Mouse (Mus musculus): ENCODE results near the gene 6030458C11Rik. TPM values are rescaled to one million over a fixed set of nuclear protein-coding genes. Genes with fewer than 3 reads are reported as not detected.

Gene 6030458C11Rik
- 42.6 and 44.6 TPM in 2 replicates for polyA plus RNA-seq (2016; fragmentation: Nextera tagmentation; extraction: Ambion mirVana)

DNA sequence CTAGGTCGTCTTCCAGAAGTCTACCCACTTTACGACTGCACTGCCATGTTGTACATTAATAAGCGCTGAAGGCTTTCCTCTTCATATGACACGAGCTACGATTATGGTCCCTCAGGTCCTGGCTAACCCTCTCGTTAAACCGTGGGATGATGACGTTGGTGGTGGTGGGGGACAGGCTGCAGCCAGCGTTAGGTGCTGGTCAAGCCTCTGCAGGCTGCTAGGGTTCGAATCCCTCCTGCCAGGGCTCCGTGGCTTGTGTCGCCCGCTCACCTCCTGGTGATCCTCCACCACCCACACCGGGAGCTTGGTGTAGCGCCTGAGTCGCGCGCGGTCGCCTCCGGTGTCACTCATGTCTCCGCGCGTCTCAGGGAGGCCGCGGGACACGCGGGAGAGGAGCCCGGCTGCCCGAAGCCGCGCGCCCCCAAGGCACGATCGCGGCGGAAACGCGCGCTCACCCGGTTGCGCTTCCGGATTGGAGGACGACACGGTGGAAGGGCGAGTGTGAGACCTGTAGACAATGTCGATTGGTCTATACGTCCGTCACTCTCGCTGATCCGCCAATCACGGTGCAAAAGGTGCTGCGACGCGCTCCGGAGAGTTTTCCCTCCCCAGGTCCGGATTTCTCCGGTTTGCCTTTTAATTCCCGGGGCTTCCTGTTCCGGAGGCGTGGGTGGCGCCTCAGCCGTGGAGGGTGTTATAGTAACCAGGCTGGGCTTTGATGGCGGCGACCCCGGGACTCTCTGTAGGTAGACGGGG lies at the start of gene 6030458C11Rik, which contains the start of gene Drosha:
Gene 6030458C11Rik, minus strand, starts transcription at position 453 of the 756 bp plus-strand sequence.
Gene Drosha, plus strand, starts transcription at position 619 of the 756 bp plus-strand sequence.
- Histone ChIP-seq H3K27ac (replicated peaks) (peak within 1 kb of the TSS; percentile 96), H3K9me3 (replicated peaks) (no peaks in the 10 kb centered on the region), H3K27me3 (ENCODE audit: low read depth, poor library complexity, severe bottlenecking) (no peaks in the 10 kb centered on the region), H3K4me1 (peaks cover 29% of the 10 kb centered on the region), H3K4me3 (peak within 1 kb of the TSS; percentile 79), H3K36me3 (peaks cover 67% of the 10 kb centered on the region)
- peak; percentile 95 for DNase-seq (ENCODE audit: low spot score)
- under 1% methylated on average over 67 of the region's 67 CpGs for WGBS

DNA sequence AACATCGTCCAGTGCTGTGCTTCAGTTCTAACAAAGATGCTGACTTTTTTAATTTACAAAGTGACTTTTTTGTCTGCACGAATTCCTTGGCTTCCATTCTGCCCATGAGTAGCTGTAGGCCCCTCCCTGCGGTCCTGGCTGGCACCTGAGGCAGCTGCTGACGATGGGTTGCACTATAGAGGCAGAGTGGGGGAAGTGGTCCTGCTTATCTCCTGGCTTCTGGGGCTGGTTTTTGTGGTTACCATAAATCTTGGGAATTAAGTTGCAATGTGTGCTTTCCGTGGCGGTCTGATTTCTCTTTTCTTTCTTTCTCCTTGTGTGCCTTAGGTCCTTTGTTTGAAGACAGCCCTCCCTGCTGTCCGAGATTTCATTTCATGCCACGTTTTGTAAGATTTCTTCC lies 42.8 kb upstream of the 6030458C11Rik start:
- 93% methylated on average over 8 of the region's 8 CpGs for WGBS
- H3K27me3 ChIP-seq (ENCODE audit: low read depth, poor library complexity, severe bottlenecking): no peaks in the 10 kb centered on the region
- H3K4me1 ChIP-seq: no peaks in the 10 kb centered on the region
- no peaks in the 10 kb centered on the region for H3K9me3 ChIP-seq (replicated peaks)
- no peak for DNase-seq (ENCODE audit: low spot score)
- H3K36me3 ChIP-seq: peaks cover 92% of the 10 kb centered on the region
- no peak overlapping the region for H3K27ac ChIP-seq (replicated peaks)
- no peak overlapping the region for H3K4me3 ChIP-seq

DNA sequence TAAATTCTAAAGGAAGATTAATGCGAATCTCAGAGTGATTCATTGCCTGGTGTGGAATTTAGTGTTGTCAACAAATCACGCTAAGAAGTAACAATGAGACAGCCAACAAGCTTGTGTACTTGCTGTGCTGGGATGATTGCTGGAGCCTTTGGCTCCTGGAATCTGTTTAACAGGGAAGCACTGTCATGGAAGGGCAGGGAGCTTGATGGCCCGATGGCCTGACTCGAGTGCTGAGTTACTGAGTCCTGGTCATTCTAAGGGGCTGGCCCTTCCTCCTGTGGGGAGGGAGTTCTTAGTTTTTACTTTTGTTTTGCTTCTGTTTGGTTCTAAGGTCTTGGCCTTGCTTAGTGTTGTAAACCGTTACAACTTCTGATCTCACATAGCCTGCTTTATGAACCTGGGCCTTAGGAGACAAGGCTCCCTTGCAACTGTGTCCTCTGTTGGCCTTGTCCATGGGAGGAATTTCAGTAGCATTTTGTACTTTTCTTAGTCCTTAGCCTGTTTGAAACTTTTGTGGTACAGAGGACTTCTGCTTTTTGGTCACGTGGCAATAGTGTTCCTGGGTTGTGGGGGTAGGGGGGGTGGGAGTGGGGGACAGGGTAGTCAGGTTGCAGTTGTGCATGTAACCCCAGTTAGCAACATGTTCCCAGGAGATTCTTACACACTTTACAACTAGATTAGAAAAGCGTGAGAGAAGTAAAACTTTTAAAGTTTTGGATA lies 41.3 kb upstream of the 6030458C11Rik start:
- 89% methylated on average over 7 of the region's 7 CpGs for whole genome bisulfite sequencing
- Histone ChIP-seq H3K27ac (replicated peaks) (no peak overlapping the region), H3K27me3 (ENCODE audit: low read depth, poor library complexity, severe bottlenecking) (no peaks in the 10 kb centered on the region), H3K4me3 (no peak overlapping the region), H3K36me3 (peaks cover 97% of the 10 kb centered on the region), H3K4me1 (no peaks in the 10 kb centered on the region), H3K9me3 (replicated peaks) (no peaks in the 10 kb centered on the region)
- no peak for DNase-seq (ENCODE audit: low spot score)

DNA sequence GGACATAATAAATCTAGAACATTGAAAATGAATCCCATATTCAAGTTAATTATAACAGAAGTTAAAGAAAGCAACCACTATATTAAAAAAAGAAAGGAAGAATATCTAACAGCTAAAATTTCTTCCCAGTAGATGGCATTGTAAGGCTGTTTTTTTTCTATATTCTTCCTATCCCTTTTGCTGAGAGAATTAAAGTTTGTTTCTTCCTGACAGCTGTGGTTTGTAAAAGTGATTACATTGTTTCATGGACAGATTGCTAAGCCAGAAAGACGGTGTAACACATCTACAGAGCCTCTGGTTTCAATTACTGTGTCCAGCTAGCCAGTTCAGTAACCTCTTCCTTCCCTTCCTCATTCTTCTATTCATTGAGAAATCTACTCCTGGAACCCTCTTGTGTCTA lies 39.2 kb upstream of the 6030458C11Rik start:
- 90% methylated on average over 1 of the region's 1 CpGs for WGBS
- Histone ChIP-seq H3K4me3 (no peak overlapping the region), H3K9me3 (replicated peaks) (no peaks in the 10 kb centered on the region), H3K4me1 (no peaks in the 10 kb centered on the region), H3K36me3 (peaks cover 99% of the 10 kb centered on the region), H3K27me3 (ENCODE audit: low read depth, poor library complexity, severe bottlenecking) (no peaks in the 10 kb centered on the region), H3K27ac (replicated peaks) (no peak overlapping the region)
- no peak for DNase-seq (ENCODE audit: low spot score)

DNA sequence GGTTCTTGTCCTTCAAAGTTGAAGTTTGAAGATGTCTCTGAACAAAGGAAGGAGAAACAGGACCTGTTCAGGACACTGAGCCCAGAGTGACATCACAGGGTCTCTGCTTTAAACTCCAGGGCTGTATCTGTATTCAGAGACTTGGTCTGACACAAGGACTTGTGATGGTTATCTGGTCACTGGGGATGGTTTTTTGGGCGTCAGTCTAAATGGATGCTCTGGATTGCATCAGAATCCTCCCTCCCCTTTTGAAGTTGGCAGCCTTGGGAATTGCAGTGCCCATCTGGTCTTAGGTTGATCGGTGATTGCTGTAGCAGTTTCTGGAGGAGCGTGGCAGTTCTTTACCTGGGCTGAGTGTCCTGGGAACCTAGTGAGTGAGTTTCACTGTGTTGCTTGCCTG lies 37.6 kb upstream of the 6030458C11Rik start:
- H3K9me3 ChIP-seq (replicated peaks): no peaks in the 10 kb centered on the region
- H3K27ac ChIP-seq (replicated peaks): no peak overlapping the region
- no peaks in the 10 kb centered on the region for H3K4me1 ChIP-seq
- no peaks in the 10 kb centered on the region for H3K27me3 ChIP-seq (ENCODE audit: low read depth, poor library complexity, severe bottlenecking)
- no peak overlapping the region for H3K4me3 ChIP-seq
- peaks cover 98% of the 10 kb centered on the region for H3K36me3 ChIP-seq
- WGBS: 83% methylated on average over 3 of the region's 3 CpGs
- no peak for DNase-seq (ENCODE audit: low spot score)

DNA sequence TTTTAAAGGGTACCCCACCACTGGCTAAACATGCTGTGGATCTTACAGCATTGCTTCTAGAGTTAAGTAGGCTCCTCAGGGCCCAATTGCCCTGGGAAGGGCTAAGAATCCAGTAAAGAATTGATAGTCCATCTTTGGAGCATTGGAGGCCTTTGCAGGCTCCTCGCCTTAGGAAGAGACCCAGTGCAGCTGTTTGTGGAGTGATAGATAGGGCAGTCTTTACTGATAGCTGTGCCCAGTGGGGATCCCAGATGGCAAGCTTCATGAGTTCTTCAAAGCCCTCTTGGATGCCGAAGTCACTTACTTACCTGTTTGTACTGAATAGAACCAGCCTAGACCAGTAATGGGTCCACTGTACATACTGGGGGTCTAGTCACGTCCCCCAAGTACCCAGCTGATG lies 34.2 kb upstream of the 6030458C11Rik start:
- no peaks in the 10 kb centered on the region for H3K9me3 ChIP-seq (replicated peaks)
- H3K36me3 ChIP-seq: peaks cover 98% of the 10 kb centered on the region
- H3K4me3 ChIP-seq: no peak overlapping the region
- no peak overlapping the region for H3K27ac ChIP-seq (replicated peaks)
- no peaks in the 10 kb centered on the region for H3K27me3 ChIP-seq (ENCODE audit: low read depth, poor library complexity, severe bottlenecking)
- no peaks in the 10 kb centered on the region for H3K4me1 ChIP-seq
- 90% methylated on average over 3 of the region's 3 CpGs for WGBS
- no peak for DNase-seq (ENCODE audit: low spot score)

DNA sequence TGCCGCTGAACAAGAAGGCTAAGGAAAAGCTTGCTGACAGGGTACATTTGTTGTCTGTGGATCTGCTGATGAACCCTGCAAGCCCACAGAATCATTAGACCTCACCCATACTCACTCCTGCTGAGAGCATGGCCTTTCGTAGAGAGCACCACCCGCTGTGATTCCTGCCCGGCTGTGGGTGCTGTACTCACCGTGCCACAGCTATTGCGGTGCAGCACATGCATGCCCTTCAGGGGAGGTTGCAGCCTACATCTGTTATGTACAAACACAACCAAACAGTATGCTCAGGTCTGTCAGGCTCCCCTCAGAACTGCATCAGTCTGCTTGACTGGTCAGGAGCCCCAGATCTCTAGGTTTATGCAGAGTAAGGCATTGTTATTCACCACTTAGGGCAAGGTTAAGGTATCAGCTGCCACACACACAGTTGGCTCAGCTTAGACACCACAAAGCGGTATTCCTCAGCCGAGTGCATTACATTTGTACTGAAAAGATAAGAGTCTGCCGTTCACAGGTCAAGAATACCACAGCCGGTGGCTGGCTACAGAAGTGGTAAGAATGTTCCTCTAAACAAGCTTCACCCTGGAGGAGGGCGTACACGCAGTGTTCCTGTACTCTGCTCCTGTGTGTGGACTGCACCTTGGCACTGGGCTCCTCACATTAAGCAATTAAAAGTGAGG lies 33.5 kb upstream of the 6030458C11Rik start:
- no peak for DNase-seq (ENCODE audit: low spot score)
- no peaks in the 10 kb centered on the region for H3K4me1 ChIP-seq
- H3K27ac ChIP-seq (replicated peaks): no peak overlapping the region
- 89% methylated on average over 12 of the region's 12 CpGs for WGBS
- H3K36me3 ChIP-seq: peaks cover 98% of the 10 kb centered on the region
- no peaks in the 10 kb centered on the region for H3K9me3 ChIP-seq (replicated peaks)
- H3K27me3 ChIP-seq (ENCODE audit: low read depth, poor library complexity, severe bottlenecking): no peaks in the 10 kb centered on the region
- H3K4me3 ChIP-seq: no peak overlapping the region

DNA sequence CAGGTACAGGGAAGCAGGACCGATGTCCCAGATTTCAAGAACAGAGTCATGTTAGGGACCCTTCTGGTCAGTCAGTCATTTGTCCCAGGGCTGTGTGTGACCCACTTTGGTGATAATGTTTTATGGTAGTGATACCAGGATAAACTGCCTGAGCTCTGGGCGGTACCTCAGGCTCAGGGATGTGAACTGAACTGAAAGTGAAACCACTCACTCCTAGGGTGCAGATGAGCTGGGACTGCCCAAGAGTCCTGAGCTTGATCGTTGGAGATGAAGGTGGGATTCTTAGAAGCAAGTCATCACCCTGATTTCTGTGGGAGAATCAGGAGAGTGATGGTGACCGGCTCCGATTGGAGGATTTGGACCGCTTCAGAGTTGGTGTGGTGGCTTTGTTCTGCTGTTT lies 32.3 kb upstream of the 6030458C11Rik start:
- Histone ChIP-seq H3K27me3 (ENCODE audit: low read depth, poor library complexity, severe bottlenecking) (no peaks in the 10 kb centered on the region), H3K27ac (replicated peaks) (no peak overlapping the region), H3K4me3 (no peak overlapping the region), H3K36me3 (peaks cover 98% of the 10 kb centered on the region), H3K9me3 (replicated peaks) (no peaks in the 10 kb centered on the region), H3K4me1 (no peaks in the 10 kb centered on the region)
- DNase-seq (ENCODE audit: low spot score): no peak
- 96% methylated on average over 6 of the region's 6 CpGs for WGBS

DNA sequence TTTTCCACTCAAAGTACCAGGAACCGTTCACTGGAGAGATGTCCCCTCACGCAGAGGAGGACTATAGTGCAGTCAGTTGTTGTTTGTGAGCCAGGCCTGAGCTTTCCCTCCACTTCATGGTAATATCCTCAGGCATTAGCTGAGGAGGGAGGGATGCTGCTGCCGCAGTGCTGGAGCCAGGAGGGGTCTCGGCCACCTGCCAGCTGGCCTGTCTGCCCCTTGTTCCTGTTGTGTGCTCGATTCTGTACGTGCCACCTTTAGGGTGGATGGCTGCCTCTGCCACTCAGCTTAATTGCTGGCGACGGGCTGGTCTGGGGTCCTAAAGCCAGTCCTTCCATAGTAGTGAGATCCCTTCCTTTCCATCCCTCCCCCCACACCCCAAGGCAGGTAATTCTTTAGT lies 29.0 kb upstream of the 6030458C11Rik start:
- H3K27me3 ChIP-seq (ENCODE audit: low read depth, poor library complexity, severe bottlenecking): no peaks in the 10 kb centered on the region
- H3K36me3 ChIP-seq: peaks cover 98% of the 10 kb centered on the region
- 96% methylated on average over 8 of the region's 8 CpGs for WGBS
- no peak overlapping the region for H3K27ac ChIP-seq (replicated peaks)
- no peaks in the 10 kb centered on the region for H3K4me1 ChIP-seq
- no peak overlapping the region for H3K4me3 ChIP-seq
- no peaks in the 10 kb centered on the region for H3K9me3 ChIP-seq (replicated peaks)
- DNase-seq (ENCODE audit: low spot score): no peak

DNA sequence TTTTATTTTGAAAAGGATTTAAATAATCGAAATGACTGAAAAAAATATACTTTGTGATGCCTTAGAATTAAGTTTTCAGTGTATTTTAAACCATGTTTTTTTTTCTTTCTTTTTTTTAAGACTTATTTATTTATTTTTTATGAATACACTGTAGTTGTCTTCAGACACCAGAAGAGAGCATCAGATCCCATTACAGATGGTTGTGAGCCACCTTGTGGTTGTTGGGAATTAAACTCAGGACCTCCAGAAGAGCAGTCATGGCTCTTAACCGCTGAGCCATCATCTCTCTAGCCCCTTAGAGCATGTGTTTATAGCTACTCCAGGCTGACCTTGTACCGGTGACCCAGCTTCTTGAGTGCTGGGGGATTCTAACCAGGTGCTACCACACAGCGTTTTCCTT lies 24.9 kb upstream of the 6030458C11Rik start:
- Histone ChIP-seq H3K27ac (replicated peaks) (no peak overlapping the region), H3K9me3 (replicated peaks) (no peaks in the 10 kb centered on the region), H3K4me1 (no peaks in the 10 kb centered on the region), H3K4me3 (no peak overlapping the region), H3K27me3 (ENCODE audit: low read depth, poor library complexity, severe bottlenecking) (no peaks in the 10 kb centered on the region), H3K36me3 (peaks cover 100% of the 10 kb centered on the region)
- DNase-seq (ENCODE audit: low spot score): no peak
- 91% methylated on average over 4 of the region's 4 CpGs for WGBS

DNA sequence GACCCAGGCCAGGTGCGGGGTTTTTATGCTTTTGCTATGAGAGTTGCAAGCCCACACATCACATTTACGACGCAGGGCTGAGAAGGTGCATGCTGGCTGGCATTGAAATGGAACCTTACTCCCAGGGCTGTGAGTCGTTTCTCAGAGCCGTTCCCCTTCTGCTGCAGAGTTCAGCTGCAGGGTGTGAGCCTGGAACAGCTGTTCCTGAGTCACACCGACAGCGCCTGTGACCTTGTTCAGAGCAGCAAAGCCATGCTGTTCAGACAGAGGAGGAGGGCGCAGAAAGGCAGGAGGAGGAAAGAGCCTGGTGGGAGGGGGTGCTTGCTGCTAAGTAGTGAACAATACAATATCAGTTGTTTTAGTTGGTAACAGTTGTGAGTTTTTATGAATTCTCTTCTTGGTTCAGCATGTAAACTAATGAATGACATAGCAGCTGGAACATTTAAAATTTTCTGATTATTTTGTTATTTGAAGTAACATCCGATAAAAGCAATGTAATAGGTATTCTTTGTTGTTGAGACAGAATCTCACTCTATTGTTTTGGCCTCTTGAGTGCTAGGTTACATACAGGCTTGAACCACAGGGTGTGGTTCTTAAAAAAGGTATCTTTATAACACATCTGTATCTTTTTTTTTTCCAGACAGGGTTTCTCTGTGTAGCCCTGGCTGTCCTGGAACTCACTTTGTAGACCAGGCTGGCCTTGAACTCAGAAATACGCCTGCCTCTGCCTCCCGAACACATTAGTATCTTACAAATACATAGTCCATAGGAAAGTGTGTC lies 23.9 kb upstream of the 6030458C11Rik start:
- WGBS: 92% methylated on average over 11 of the region's 11 CpGs
- H3K4me1 ChIP-seq: no peaks in the 10 kb centered on the region
- no peaks in the 10 kb centered on the region for H3K27me3 ChIP-seq (ENCODE audit: low read depth, poor library complexity, severe bottlenecking)
- H3K9me3 ChIP-seq (replicated peaks): no peaks in the 10 kb centered on the region
- DNase-seq (ENCODE audit: low spot score): no peak
- H3K4me3 ChIP-seq: no peak overlapping the region
- H3K36me3 ChIP-seq: peaks cover 100% of the 10 kb centered on the region
- no peak overlapping the region for H3K27ac ChIP-seq (replicated peaks)

DNA sequence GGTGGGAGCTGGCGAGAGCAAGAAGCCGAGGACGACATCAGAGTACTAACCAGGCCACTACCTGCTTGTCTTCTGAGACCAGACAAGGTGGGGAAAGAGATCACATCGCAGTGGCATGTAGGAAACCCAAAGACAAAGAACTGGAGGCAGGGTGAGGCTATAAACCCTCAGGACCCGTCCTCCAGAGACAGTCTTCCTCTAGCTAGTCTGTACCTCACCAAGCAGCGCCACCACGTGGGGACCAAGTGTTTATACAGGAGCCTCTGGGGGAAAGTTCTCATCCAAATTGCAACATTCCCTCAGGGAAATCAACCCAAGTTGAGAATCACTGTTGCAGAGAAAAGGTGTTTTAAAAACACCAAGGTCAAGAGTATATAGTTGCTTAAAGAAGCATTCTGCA lies 18.4 kb upstream of the 6030458C11Rik start:
- H3K4me1 ChIP-seq: no peaks in the 10 kb centered on the region
- H3K36me3 ChIP-seq: peaks cover 99% of the 10 kb centered on the region
- no peak for DNase-seq (ENCODE audit: low spot score)
- no peaks in the 10 kb centered on the region for H3K27me3 ChIP-seq (ENCODE audit: low read depth, poor library complexity, severe bottlenecking)
- no peak overlapping the region for H3K27ac ChIP-seq (replicated peaks)
- H3K9me3 ChIP-seq (replicated peaks): no peaks in the 10 kb centered on the region
- WGBS: 79% methylated on average over 7 of the region's 7 CpGs
- H3K4me3 ChIP-seq: no peak overlapping the region
